Mouse (Mus musculus): Measurements from ENCODE around the gene C1ql1. TPM values are rescaled to one million over a fixed set of nuclear protein-coding genes. Genes with fewer than 3 reads are reported as not detected.

Gene C1ql1
- polyA plus RNA-seq, 1 experiment from 2014 or later: 4.0 TPM

DNA sequence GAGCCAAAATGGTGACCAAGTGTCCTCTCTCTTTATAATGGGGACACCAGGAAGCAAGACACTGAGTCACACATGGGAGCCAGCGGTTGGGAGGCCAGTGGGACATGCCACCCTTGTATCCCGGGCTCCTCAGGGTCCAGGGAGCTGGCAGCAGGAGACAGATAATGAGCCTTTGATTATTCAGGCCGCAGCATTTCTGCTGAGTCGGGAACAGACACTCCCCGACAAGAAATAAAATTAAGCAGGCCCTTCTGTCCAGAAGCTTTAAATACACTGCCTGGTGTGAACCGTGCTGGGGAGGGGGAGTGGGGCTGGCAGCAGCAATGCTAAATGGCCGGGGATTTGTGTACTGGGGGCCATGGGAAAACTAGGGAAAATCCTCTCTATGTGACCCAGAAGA is 35.1 kb downstream of the C1ql1 start:
- Histone ChIP-seq H3K27me3 (ENCODE audit: control insufficient read depth, insufficient read depth, low read length) (no peaks in the 10 kb centered on the region), H3K9ac (replicated peaks; ENCODE audit: low read length) (no peak overlapping the region), H3K36me3 (replicated peaks; ENCODE audit: control insufficient read depth, insufficient read depth, low read depth, low read length) (peaks cover 29% of the 10 kb centered on the region), H3K9me3 (replicated peaks; ENCODE audit: control insufficient read depth, low read length) (no peaks in the 10 kb centered on the region), H3K27ac (replicated peaks; ENCODE audit: low read depth, low read length) (no peak overlapping the region), H3K4me2 (ENCODE audit: low read depth, low read length) (no peak overlapping the region), H3K4me3 (ENCODE audit: low read depth, low read length) (no peak overlapping the region), H3K4me1 (ENCODE audit: control insufficient read depth, insufficient read depth, low read length) (no peaks in the 10 kb centered on the region)
- WGBS: 81% methylated on average over 7 of the region's 7 CpGs
- DNase-seq (ENCODE audit: low spot score) (no peak), ATAC-seq (replicated peaks; ENCODE audit: insufficient number of reproducible peaks, low FRiP score, low TSS enrichment, low read depth) (no peak)

DNA sequence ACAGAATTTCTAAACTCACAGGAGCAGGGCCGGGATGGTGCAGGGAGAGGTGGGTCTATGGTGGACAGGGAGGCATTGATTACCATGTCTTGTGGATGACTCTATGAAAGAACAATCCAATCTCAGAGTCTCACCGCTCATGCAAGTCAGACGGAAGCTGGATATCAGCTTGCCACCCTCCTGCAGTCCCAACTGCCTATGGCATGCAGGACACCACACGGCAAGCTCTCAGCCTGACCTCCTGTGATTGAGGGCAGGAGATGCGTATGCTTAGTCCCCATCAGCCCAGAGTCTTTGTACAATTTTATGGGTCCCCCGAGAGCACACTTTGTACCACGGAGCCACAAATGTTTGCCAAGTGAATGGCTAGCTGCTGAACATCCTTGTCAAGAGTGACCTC is 42.8 kb downstream of the C1ql1 start:
- no peak overlapping the region for H3K4me3 ChIP-seq (ENCODE audit: low read depth, low read length)
- H3K27ac ChIP-seq (replicated peaks; ENCODE audit: low read depth, low read length): no peak overlapping the region
- DNase-seq (ENCODE audit: low spot score) (no peak), ATAC-seq (replicated peaks; ENCODE audit: insufficient number of reproducible peaks, low FRiP score, low TSS enrichment, low read depth) (no peak)
- H3K9me3 ChIP-seq (replicated peaks; ENCODE audit: control insufficient read depth, low read length): no peaks in the 10 kb centered on the region
- no peaks in the 10 kb centered on the region for H3K27me3 ChIP-seq (ENCODE audit: control insufficient read depth, insufficient read depth, low read length)
- H3K9ac ChIP-seq (replicated peaks; ENCODE audit: low read length): no peak overlapping the region
- H3K36me3 ChIP-seq (replicated peaks; ENCODE audit: control insufficient read depth, insufficient read depth, low read depth, low read length): peaks cover 8% of the 10 kb centered on the region
- 77% methylated on average over 7 of the region's 7 CpGs for WGBS
- H3K4me1 ChIP-seq (ENCODE audit: control insufficient read depth, insufficient read depth, low read length): no peaks in the 10 kb centered on the region
- H3K4me2 ChIP-seq (ENCODE audit: low read depth, low read length): no peak overlapping the region

DNA sequence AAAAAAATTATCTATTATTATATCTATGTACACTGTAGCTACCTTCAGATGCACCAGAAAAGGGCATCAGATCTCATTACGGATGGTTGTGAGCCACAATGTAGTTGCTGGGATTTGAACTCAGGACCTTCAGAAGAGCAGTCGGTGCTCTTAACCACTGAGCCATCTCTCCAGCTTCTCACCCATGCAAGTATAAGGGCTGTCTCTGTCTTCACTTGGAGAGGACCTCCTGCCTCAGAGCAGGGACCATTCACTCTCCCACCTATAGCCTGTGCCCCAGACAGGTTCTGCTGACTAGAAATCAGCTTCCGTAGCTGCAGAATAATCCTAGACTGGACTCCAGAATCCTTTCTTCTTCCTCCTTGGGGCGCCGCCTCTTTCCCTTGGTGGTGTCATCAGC is 44.4 kb downstream of the C1ql1 start:
- no peak overlapping the region for H3K4me3 ChIP-seq (ENCODE audit: low read depth, low read length)
- H3K27ac ChIP-seq (replicated peaks; ENCODE audit: low read depth, low read length): no peak overlapping the region
- H3K9me3 ChIP-seq (replicated peaks; ENCODE audit: control insufficient read depth, low read length): no peaks in the 10 kb centered on the region
- H3K9ac ChIP-seq (replicated peaks; ENCODE audit: low read length): no peak overlapping the region
- 82% methylated on average over 5 of the region's 5 CpGs for WGBS
- ATAC-seq (replicated peaks; ENCODE audit: insufficient number of reproducible peaks, low FRiP score, low TSS enrichment, low read depth) (no peak), DNase-seq (ENCODE audit: low spot score) (no peak)
- H3K36me3 ChIP-seq (replicated peaks; ENCODE audit: control insufficient read depth, insufficient read depth, low read depth, low read length): peaks cover 4% of the 10 kb centered on the region
- no peaks in the 10 kb centered on the region for H3K4me1 ChIP-seq (ENCODE audit: control insufficient read depth, insufficient read depth, low read length)
- no peaks in the 10 kb centered on the region for H3K27me3 ChIP-seq (ENCODE audit: control insufficient read depth, insufficient read depth, low read length)
- H3K4me2 ChIP-seq (ENCODE audit: low read depth, low read length): no peak overlapping the region

DNA sequence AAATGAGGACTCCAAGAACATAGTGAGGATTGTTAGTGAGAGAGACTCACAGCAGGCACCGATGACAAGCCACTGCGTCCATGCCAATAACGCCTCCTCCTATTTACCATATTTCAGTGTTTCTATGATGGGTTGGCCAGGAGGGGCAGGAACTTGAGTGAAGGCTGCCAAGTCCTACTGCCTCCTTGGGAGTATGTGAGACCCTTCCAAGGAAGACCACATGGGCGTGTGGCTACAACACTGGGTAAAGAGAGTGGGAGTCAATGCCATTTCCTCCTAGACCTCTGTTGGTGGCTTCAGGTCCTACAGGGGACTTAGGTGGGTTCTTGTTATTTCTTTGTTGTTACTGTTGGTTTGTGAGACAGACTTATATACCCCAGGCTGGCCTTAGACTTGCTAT is 45.3 kb downstream of the C1ql1 start:
- Histone ChIP-seq H3K4me1 (ENCODE audit: control insufficient read depth, insufficient read depth, low read length) (no peaks in the 10 kb centered on the region; the same call in 1 of the 2 replicates), H3K9ac (replicated peaks; ENCODE audit: low read length) (no peak overlapping the region), H3K4me2 (ENCODE audit: low read depth, low read length) (no peak overlapping the region), H3K9me3 (replicated peaks; ENCODE audit: control insufficient read depth, low read length) (no peaks in the 10 kb centered on the region), H3K4me3 (ENCODE audit: low read depth, low read length) (no peak overlapping the region), H3K27ac (replicated peaks; ENCODE audit: low read depth, low read length) (no peak overlapping the region), H3K36me3 (replicated peaks; ENCODE audit: control insufficient read depth, insufficient read depth, low read depth, low read length) (peaks cover 2% of the 10 kb centered on the region), H3K27me3 (ENCODE audit: control insufficient read depth, insufficient read depth, low read length) (0 out of 2 replicates have a peak, but pooled peaks cover 1% of the 10 kb centered on the region)
- ATAC-seq (replicated peaks; ENCODE audit: insufficient number of reproducible peaks, low FRiP score, low TSS enrichment, low read depth) (no peak), DNase-seq (ENCODE audit: low spot score) (no peak)
- 59% methylated on average over 4 of the region's 4 CpGs for WGBS

DNA sequence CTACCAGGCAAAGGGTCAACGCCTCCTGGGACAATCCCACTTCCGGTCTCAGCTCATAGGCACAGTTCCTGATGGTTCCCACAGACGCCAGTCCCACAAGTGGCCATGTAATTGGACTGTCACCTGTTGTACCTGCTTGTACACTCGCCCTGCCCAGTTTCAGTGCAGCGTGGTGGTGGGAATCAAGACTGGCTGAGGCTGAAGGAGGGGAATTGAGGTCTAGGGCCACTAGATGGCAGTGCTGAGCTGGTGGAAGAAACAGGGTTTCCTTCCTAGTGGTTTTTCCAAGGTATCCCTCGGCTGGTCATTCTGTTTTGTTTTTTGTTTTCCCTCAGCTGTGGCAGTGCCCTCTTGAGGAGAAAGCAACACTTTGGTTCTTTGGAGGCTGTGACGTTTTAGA is 45.7 kb downstream of the C1ql1 start, which contains the start of gene Gfap:
Gfap (minus strand) TSS at position 150 of the 400 bp plus-strand sequence.
- ATAC-seq (replicated peaks; ENCODE audit: insufficient number of reproducible peaks, low FRiP score, low TSS enrichment, low read depth) (peak; percentile 54; the same call in 1 of the 2 replicates), DNase-seq (ENCODE audit: low spot score) (peak; percentile 90)
- Histone ChIP-seq H3K9me3 (replicated peaks; ENCODE audit: control insufficient read depth, low read length) (no peaks in the 10 kb centered on the region), H3K27ac (replicated peaks; ENCODE audit: low read depth, low read length) (no peak within 1 kb of the TSS), H3K9ac (replicated peaks; ENCODE audit: low read length) (no peak within 1 kb of the TSS), H3K36me3 (replicated peaks; ENCODE audit: control insufficient read depth, insufficient read depth, low read depth, low read length) (no peaks in the 10 kb centered on the region), H3K4me2 (ENCODE audit: low read depth, low read length) (no peak within 1 kb of the TSS), H3K27me3 (ENCODE audit: control insufficient read depth, insufficient read depth, low read length) (0 out of 2 replicates have a peak, but pooled peaks cover 2% of the 10 kb centered on the region), H3K4me3 (ENCODE audit: low read depth, low read length) (no peak within 1 kb of the TSS), H3K4me1 (ENCODE audit: control insufficient read depth, insufficient read depth, low read length) (no peaks in the 10 kb centered on the region; the same call in 1 of the 2 replicates)
- 12% methylated on average over 7 of the region's 7 CpGs for WGBS

DNA sequence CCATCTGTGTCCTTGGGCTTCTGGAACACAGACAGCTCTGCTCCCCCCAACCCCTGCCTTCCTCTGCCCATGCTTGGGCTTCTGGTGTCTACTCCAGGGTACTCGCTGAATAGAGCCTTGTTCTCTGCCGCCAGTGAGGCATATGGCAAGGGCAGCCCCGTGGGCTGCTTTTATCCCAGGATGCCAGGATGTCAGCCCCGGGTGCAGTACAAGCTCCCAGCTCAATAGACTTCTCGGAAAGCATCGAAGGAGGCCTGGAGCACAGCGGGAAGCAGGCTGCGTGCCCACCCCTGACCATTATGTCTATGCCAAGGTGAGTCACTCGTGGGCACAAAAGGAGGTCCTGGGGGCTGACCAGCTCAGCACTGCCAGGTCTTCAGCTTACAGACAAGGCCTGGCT is 48.1 kb downstream of the C1ql1 start:
- 65% methylated on average over 9 of the region's 9 CpGs for WGBS

DNA sequence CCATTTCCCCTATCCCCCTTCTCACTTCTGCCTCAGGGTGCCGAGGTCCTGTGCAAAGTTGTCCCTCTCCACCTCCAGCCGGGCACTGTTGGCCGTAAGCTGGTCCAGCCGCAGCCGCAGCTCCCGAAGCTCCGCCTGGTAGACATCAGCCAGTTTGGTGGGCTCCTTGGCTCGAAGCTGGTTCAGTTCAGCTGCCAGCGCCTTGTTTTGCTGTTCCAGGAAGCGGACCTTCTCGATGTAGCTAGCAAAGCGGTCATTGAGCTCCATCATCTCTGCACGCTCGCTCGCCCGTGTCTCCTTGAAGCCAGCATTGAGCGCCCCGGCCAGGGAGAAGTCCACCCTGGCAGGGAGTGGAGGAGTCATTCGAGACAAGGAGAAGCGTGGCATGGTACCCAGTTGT is 49.8 kb downstream of the C1ql1 start:
- Histone ChIP-seq H3K4me1 (ENCODE audit: control insufficient read depth, insufficient read depth, low read length) (no peaks in the 10 kb centered on the region; the same call in 1 of the 2 replicates), H3K4me3 (ENCODE audit: low read depth, low read length) (no peak overlapping the region), H3K9ac (replicated peaks; ENCODE audit: low read length) (no peak overlapping the region), H3K9me3 (replicated peaks; ENCODE audit: control insufficient read depth, low read length) (no peaks in the 10 kb centered on the region), H3K27me3 (ENCODE audit: control insufficient read depth, insufficient read depth, low read length) (peaks cover 6% of the 10 kb centered on the region), H3K27ac (replicated peaks; ENCODE audit: low read depth, low read length) (no peak overlapping the region), H3K36me3 (replicated peaks; ENCODE audit: control insufficient read depth, insufficient read depth, low read depth, low read length) (no peaks in the 10 kb centered on the region), H3K4me2 (ENCODE audit: low read depth, low read length) (no peak overlapping the region)
- ATAC-seq (replicated peaks; ENCODE audit: insufficient number of reproducible peaks, low FRiP score, low TSS enrichment, low read depth) (no peak), DNase-seq (ENCODE audit: low spot score) (no peak)
- WGBS: 77% methylated on average over 20 of the region's 20 CpGs

More for the DNA sequence above, 48.1 kb downstream of the C1ql1 start:
- DNase-seq (ENCODE audit: low spot score) (no peak), ATAC-seq (replicated peaks; ENCODE audit: insufficient number of reproducible peaks, low FRiP score, low TSS enrichment, low read depth) (no peak)
- Histone ChIP-seq H3K9ac (replicated peaks; ENCODE audit: low read length) (no peak overlapping the region), H3K27ac (replicated peaks; ENCODE audit: low read depth, low read length) (no peak overlapping the region), H3K4me2 (ENCODE audit: low read depth, low read length) (no peak overlapping the region), H3K27me3 (ENCODE audit: control insufficient read depth, insufficient read depth, low read length) (peaks cover 6% of the 10 kb centered on the region; the same call in 1 of the 2 replicates), H3K36me3 (replicated peaks; ENCODE audit: control insufficient read depth, insufficient read depth, low read depth, low read length) (no peaks in the 10 kb centered on the region), H3K4me1 (ENCODE audit: control insufficient read depth, insufficient read depth, low read length) (no peaks in the 10 kb centered on the region; the same call in 1 of the 2 replicates), H3K4me3 (ENCODE audit: low read depth, low read length) (no peak overlapping the region), H3K9me3 (replicated peaks; ENCODE audit: control insufficient read depth, low read length) (no peaks in the 10 kb centered on the region)

DNA sequence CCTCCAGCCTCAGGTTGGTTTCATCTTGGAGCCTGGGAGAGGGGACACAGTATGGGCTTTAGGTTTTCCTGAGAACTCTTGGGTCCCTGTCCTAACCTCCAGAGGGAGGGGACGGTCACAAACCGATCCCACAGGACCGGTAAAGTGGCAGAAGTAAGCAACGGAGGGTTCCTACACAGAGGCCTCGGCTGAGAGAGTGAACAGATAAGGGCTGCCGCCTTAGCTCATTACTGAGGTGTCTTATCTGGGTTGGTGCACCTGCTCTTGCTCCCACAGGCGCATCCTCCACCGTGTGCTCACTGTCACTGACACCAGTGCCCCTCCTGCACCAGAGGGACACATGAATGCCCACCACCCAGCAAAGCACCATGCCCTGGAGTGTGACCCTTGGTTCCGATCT is 50.7 kb downstream of the C1ql1 start:
- no peaks in the 10 kb centered on the region for H3K9me3 ChIP-seq (replicated peaks; ENCODE audit: control insufficient read depth, low read length)
- no peak overlapping the region for H3K4me2 ChIP-seq (ENCODE audit: low read depth, low read length)
- H3K4me1 ChIP-seq (ENCODE audit: control insufficient read depth, insufficient read depth, low read length): no peaks in the 10 kb centered on the region; the same call in 1 of the 2 replicates
- DNase-seq (ENCODE audit: low spot score) (no peak), ATAC-seq (replicated peaks; ENCODE audit: insufficient number of reproducible peaks, low FRiP score, low TSS enrichment, low read depth) (no peak)
- no peak overlapping the region for H3K9ac ChIP-seq (replicated peaks; ENCODE audit: low read length)
- no peak overlapping the region for H3K27ac ChIP-seq (replicated peaks; ENCODE audit: low read depth, low read length)
- no peak overlapping the region for H3K4me3 ChIP-seq (ENCODE audit: low read depth, low read length)
- H3K36me3 ChIP-seq (replicated peaks; ENCODE audit: control insufficient read depth, insufficient read depth, low read depth, low read length): no peaks in the 10 kb centered on the region
- peaks cover 6% of the 10 kb centered on the region for H3K27me3 ChIP-seq (ENCODE audit: control insufficient read depth, insufficient read depth, low read length)
- 81% methylated on average over 9 of the region's 9 CpGs for WGBS

All from embryonic facial prominence, embryonic 11.5 days (tissue).